Mouse (Mus musculus): ENCODE data around the gene Pts. TPM values are rescaled to one million over a fixed set of nuclear protein-coding genes. Genes with fewer than 3 reads are reported as not detected.

Gene Pts
- 10 to 100 TPM; 24.9 to 27.4 TPM for total RNA-seq (2021)
- long read RNA-seq, experiment 1, full-length matches to known transcripts = 21 of 36 reads
- long read RNA-seq, experiment 1, partial matches to known transcripts = 3 of 36 reads
- long read RNA-seq, experiment 1, other reads (novel, unspliced or antisense) = 12 of 36 reads
- long read RNA-seq, experiment 2, full-length matches to known transcripts = 26 of 36 reads
- long read RNA-seq, experiment 2, partial matches to known transcripts = 1 of 36 reads
- long read RNA-seq, experiment 2, other reads (novel, unspliced or antisense) = 9 of 36 reads

DNA sequence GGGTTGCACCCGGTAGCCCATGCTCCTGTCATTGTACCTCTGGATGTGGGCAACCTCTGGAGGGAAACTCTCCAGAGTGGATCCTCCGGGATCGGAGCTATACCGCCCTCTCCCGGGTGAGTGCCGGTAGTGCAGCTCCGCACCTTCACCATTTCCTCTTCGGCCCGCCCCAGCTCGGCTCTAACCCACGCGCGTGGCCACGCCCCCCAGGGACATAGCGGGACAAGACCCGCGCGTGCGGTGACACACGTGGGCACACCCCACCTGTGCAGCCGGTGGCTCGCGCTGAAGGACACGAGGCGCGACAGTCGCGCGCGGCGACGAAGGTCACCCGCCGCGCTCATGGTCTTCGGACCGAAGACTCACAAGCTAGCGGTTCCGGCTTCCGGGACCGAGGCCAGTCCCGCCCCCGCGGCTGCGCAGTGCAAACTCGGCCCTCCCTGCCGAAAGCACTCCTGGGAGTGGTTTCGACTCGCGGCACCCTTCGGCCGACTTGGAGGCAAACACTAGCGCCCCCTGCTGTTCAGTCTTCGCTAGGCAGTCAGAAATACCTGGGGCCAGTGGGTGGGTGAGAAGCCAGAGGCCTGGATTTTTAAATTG lies at the start of gene Pts:
Gene Pts, minus strand, starts transcription at position 432 of the 600 bp plus-strand sequence.
- DNase-seq (ENCODE audit: low spot score in 2 of 2) = peak; percentile 96 to 97

DNA sequence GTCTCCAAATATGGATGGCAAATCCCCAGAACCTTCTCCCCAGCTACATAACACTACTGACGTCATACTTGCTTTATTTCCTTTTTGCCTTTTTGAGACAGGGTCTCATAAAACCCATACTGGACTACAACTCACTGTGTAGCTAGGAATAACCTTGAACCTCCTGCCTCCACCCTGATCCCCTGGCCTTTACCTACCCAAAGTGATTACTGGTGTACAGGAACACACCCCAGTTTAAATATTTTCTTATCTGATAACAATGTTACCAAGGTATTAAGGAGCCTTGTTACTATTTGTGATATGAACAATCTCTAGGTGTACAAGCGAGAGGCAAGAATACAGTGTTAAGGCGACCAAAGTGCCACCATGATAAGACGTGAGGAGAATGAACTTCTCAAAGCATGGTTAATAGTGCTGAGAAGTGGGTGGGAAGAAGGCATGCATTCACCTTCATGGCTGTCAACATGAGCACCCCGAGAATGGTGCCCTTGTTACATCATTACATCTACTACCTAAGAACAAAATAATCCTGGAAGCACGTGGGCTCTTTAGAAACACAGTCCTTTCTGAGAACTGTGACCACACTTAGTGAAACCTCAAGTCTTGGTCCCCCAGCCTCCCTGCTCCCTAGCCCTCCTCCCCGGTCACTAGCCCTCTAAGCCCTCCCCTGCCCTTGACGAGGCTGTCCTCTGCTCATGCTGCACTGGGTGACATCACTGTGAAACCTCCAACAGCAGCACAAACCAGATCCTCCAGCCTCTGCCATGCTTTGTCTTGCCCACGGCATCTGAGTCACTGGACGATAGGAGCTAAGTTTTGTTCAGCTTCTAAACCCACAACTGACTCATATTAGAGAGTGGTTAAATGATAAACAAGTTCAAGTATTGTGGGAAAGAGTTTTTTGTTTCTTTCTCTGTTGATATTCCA lies 41.3 kb upstream of the Pts start:
- DNase-seq (ENCODE audit: low spot score in 2 of 2) = no peak

DNA sequence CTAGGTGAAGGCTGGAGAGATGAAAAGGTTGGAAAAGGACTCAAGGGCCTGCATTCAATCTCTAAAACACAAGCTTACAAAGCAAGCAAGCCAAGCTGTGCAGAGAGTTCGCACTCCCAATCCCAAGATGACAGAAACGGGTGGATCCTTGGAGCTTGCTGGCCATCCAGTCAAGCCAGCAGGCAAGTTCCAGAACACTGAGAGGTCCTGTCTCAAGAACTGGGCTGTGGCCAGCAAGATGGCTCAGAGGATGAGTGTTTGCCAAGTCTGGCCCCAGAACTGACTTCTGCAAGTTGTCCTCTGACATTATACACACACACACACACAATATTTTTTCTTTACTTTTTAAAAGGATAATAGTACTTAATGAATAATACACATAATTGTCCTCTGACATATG lies 39.4 kb upstream of the Pts start:
- no peak for DNase-seq (ENCODE audit: low spot score in 2 of 2)

DNA sequence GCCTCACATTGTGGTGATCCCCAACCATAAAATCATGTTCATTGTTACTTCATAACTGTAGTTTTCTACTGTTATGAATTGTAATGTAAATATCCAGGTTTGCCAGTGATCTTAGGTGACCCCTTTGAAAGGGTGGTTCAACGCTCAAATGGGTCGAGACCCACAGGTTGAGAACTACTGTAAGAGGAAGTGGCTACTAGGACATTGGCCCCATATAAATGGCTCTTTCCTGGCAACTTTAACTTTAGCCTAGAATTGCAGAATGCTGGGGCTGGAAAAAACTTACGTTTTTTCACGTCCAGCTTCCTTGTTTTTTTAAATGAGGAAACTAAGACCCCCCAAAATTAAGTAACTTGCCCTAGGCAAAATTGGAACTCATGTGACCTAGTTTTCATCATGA lies 38.8 kb upstream of the Pts start:
- no peak for DNase-seq (ENCODE audit: low spot score in 2 of 2)

DNA sequence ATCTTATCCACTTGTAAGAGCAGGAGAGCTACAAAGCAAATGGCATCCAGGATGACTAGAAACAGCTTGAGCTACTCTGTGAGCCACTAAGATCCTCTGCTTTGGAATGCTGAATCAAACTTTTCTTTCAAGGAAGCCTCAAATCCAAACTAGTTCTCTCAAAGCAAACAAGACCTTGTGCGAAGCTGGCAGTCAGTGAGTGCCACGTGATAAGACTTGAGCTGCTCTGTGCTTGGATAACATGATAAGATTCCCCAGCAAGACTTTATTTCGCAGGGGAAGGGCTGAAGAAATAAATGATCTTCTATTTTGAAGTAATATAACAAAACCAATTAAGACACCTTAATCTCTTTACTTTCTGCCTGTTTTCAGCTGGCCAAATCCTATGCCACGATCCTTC lies 37.4 kb upstream of the Pts start:
- no peak for DNase-seq (ENCODE audit: low spot score in 2 of 2)

DNA sequence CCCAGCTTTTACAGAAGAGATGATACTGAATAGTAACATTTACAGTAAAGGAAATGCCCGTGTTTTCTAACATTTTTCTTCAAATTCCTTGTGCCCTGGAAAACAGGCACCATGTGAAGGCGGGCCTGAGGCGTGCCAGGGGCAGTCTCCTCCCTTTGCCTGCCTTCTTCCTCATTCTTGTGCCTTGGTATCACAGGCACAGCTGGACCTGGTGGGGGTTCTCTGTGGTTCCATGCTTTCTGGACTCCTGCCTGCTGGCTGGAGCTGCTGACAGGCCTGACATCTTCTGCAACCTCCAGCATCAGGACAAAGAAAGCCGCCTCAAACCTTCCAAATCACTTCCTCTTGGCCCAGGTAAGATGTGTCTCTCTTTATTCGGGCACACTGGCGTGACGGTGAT lies 36.6 kb upstream of the Pts start:
- no peak for DNase-seq (ENCODE audit: low spot score in 2 of 2)

DNA sequence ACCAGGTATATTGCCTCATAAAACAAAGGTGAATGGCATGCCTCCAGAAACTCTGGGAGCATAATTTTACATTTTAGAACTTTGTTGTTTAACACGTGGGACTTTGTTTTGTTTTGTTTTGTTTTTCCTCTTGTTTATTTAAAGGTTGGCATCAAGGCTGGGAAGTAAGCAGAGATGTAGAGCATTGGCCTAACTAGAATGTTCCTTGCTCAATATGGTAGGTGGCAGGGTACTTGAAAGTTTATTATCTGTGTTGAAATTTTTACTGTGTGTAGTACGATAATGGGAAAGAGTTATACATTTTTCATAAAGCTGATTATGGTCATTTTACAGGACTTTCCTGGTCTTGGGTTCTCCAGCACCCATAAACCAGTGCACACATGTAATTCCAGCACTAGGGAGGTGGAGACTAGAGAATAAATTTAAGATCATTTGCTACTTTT lies 33.4 kb upstream of the Pts start:
- DNase-seq (ENCODE audit: low spot score in 2 of 2) = no peak

DNA sequence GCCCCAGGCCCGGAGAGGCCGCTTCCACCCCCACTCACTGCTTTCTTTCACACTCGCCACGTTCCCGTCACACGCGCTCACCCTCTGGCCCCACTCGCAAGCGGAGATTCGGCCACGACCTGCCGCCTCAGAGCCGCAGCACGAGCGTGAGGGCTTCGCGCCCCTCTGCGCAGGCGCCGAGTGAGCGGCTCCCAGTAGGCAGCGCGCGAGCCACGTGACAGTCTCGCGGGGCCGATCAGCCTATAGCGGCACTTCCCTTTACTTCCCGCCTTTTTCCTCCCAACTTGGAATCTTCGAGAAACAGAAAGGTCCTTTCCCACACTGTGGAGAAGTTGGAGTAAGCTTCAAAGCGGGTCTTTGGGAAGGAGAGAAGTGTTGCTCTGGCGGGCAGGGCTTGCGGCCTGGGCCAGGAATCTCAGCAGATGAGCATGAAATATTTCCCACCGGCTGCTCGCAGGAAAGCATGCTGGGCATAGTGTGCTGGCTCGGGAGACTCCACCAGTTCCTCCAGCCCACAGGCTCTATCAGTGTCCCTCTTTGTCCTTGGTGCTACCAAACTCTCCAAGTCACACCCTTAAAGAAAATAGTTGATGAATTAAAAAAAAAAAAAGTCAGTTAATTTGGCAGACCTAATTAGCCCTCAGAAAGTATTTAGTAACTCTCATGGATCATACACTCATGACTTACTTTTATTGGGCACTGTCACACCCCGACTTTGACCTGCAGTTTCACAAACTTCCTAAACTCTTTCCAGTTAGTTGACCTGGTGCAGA lies 32.8 kb upstream of the Pts start, which contains the start of gene Tex12:
Gene Tex12, minus strand, starts transcription at position 181 of the 773 bp plus-strand sequence.
- no peak for DNase-seq (ENCODE audit: low spot score in 2 of 2)

DNA sequence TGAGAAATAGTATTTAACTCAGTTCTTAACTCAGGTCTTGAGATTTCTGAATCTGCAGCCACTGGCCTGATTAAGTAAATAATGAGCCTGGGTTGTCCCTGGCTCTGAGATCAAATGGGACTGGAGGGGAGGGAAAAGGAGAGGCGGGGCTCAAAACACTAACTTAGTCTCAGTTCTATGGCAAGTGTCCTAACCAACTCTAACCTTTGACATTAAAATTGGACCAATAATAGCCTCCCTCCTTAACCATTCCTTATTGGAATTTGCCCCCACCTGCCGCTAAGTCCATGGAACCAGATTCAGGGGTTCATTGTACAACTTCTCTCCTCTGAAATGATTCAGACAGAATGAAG lies 26.5 kb upstream of the Pts start, which contains the start of gene Bco2:
Gene Bco2, minus strand, starts transcription at position 88 of the 353 bp plus-strand sequence.
- DNase-seq (ENCODE audit: low spot score in 2 of 2) = no peak

DNA sequence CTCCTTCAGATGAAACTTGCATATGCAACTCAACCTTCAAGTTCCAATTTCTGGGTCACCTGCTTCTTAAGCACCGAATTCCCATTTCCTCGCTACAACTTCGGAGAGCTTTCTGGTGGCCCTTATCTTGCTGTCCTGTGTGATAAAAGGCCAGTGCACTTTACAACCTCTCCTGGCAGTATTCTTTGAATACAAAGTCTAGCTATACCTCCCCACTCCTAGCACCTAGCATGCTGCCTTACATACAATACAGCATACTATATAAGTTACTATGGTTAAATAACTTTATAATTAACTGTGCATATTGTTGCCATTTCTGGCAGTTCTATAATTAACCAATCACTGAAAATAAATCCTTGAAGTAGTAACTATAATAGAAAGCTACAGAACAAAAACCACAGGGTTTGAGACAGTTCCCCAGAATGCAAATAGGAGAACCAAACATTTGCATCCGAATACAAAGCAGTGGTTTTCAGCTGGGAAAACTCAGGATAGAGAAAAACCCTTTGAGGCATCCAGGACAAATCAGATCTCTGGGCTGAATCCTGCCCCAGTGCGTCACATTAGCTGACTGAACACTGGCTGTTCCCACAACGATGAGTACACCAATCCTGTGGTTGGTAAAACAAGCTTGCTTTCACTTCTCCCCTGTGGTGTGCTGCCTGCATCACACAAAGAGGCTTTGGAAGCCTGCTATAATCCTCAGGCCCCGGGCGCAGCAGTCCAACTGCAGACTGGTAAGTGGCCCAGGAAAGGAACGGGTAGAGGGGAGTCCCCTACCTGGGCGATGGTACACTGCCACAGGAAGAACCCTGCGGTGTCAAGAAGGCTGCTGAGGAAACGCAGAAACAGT lies 25.9 kb upstream of the Pts start, which contains the start of gene Il18:
Gene Il18, plus strand, starts transcription at position 587 of the 853 bp plus-strand sequence.
- DNase-seq (ENCODE audit: low spot score in 2 of 2) = peak; percentile 57 to 62

DNA sequence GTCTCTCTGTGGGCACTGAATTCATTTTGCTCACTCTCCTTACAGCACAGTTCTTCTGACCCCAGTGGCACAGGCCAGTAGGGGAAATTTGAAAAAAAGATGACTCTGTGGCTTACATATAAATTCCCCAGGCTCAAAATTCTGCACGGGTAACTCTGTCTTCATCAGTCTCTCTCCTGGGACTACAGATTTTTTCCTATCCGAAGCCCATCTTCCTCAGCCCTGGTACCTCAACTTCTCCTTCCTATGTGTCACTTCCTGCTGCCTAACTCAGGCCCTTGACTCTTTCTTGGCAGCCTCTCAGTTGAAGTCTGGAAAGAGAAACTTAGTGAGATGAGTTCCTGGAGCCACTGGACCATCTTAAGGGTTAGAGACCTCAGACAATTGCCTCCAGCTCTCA lies 25.0 kb upstream of the Pts start:
- DNase-seq (ENCODE audit: low spot score in 2 of 2) = no peak

DNA sequence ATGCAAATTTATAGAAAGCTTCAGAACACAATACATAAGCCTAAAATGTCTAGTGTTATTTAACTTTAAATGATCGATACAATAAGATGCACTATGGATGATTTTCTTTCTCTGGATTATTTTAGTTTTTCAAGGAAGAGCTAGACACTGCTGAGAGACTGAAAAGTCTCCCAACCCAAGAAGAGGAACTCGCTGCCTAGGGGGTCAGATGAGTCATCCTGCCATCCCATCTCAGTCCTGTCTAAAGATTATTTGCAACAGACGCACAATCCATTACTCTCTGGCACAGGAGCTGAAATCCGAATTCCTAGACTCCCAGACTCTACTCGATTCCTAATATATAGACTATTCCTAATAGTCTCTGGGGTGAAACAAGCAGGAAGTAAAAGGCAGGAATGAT lies 23.7 kb upstream of the Pts start:
- no peak for DNase-seq (ENCODE audit: low spot score in 2 of 2)

DNA sequence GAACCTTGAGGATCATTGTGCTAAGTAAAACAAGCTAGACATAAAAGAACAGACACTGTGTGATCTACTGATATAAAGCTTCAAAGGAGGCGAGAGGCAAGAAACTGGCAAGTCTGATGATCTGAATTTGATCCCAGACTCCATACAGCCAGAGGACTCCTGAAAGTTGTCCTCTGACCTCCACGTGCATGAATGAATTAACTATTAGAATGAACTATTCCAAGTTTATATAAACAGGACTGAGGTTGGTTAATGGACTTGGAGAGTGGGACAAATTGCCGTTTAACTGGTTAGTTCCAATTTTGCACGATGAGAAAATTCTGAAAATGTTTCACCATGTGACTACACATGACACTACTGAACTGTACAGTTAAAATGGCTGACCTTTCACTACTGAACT lies 20.4 kb upstream of the Pts start:
- no peak for DNase-seq (ENCODE audit: low spot score in 2 of 2)

DNA sequence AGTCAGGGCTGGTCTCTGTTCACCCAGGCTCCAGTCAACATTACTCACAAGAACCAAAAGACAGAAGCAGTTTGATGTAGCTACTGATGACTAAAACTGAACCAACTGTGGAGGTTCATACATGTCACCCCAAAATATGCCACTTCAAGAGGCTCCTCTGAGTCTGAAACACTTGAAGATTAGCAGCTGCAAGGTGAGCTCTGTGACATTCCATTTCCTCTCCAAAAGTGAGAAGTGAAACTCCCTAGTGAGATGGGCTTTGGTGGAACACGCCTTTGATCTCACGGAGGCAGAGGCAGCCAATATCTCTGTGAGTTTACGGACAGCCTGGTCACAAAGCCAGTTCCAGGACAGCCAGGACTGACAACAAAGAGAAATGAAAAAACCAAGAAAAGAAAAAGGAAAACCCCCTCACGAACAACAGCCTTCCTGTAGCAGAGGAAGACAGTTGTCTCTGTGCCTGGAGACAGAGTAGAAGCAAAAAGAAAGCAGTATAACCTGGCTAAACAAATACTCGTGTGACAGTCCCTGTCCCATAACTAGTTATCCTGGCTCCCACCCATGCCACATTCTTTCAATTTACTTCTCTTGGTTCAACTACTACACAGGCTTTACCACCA lies 19.4 kb upstream of the Pts start:
- no peak for DNase-seq (ENCODE audit: low spot score in 2 of 2)

DNA sequence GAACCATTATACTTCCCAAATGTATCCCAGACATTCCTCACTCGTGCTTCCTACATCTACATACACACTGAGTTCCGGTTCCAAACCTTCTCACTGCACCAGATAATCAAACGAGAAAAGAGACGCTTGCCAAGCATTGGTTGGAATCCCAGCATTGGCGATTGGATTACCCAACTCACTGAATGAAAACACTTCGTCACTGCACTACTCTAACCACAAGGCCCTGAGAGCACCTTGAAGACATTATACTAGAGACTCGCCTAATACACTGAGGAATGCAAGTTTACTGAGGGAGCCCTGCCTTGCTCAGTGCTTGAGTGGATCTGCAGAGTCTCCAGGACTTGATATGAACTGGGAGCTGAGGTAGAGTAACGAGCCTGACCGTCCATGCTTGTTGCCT lies 13.9 kb upstream of the Pts start:
- DNase-seq (ENCODE audit: low spot score in 2 of 2) = no peak

DNA sequence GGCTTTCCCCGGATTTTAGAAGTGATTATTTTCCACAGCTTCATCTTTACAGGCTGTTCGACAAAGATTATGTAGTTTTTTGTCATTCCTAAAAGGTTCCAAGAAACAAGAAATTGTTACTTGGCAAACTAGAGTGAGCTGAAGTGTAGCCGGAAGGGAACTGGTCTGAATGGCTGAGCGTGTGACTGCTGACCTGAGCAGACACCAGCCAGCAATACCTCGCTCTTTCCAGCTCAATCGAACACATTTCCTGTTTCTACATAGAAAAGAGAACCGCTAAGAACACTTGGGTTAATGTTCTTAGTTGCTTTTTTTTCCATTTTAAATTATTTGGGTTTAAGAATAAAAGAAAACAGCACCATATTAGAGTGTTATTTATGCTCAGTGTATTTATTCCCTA lies 11.6 kb upstream of the Pts start:
- DNase-seq (ENCODE audit: low spot score in 2 of 2) = no peak

DNA sequence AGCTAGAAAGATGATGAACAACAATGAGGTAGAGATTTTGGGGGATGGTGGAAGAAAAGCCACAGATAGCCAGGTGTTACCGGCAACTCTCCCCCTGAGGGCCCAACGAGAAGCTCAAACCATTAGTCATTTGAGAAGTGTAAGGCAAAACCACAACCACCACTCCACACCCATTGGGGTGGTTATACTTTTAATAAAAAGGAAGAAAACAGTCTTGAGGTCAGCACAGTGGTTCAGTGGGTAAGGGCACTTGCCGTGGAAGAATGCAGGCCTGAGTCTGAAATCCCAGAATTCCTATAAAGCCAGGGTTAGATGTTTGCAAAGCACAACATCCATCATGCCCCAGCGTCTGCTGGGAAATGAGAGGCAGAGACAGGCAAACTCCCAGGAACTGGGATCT lies 8.8 kb upstream of the Pts start:
- no peak for DNase-seq (ENCODE audit: low spot score in 2 of 2)

DNA sequence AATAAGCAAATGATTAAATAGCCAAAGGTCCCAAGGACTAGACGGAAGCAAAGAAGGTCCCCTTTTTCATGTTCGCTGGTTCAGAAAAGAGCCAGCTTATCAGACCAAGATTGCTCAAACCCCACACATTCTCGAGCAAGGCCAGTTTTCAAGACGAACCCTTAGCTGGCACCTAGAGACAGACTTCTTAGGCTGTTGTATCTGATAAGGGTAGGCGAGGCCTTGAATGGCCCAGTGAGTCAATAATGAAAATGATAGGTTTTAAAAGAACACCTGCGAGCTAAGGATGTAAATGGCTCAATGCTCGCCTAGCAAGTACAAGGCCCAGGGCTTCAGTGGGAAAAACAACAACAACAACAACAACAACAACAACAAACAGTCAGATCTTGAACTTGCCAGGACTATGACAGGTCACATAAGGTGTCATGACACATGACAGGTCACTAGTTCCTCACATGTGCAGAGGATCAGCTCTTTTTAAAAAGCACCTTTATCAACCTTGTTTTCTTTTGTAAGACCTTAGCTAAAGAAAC lies 8.1 kb upstream of the Pts start:
- no peak for DNase-seq (ENCODE audit: low spot score in 2 of 2)

DNA sequence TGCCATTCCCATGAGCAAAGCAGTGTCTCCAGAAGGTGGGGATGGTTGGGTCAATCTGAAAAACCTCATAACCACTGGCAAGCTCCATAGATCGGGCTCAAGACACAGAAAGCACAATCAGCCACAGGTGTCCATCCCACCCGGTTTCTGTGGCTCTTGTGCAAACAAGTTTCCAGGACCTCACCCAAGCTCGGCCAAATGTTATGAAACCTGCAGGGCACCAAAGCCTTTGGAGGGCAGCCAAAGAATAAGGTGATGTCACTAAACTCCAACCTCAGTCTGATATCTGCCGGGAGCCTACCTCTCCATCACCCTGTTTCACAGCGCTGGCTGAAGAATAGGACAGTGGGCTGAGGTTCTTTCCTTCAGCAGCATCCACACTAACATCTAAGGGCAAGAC lies 7.4 kb upstream of the Pts start:
- no peak for DNase-seq (ENCODE audit: low spot score in 2 of 2)
